Mouse (Mus musculus) layer of hippocampus, postnatal 14 days (tissue): ENCODE measurements around the gene Plekha7. TPM values are rescaled to one million over a fixed set of nuclear protein-coding genes. Genes with fewer than 3 reads are reported as not detected.

Experiments used
- DNase-seq, 2 experiments: peaks; one replicate each; pipeline ENCODE4 v3.0.0; 2021 to 2022; ENCODE audit warnings: low spot score in 2 of 2, mixed read lengths in 1 of 2
- total RNA-seq, 2 experiments: library from RNA; stranded (reverse); gene quantifications; 2 replicates each; pipeline ENCODE4 v1.2.3; 2021

Gene Plekha7
- total RNA-seq, 2 experiments from 2014 or later = 15.3 to 26.0 TPM

- DNase-seq = no peak
These were observed 17.6 kb downstream of the Plekha7 start for GRCm38 (mm10) chr7:116290559-116290958.

GRCm38 (mm10) chr7:116288996-116289395 lies 19.2 kb downstream of the Plekha7 start:
- no peak for DNase-seq

GRCm38 (mm10) chr7:116287959-116288358 lies 20.2 kb downstream of the Plekha7 start:
- DNase-seq = no peak

GRCm38 (mm10) chr7:116286611-116287355 lies 21.4 kb downstream of the Plekha7 start:
- no peak for DNase-seq

- no peak for DNase-seq
These were observed 22.0 kb downstream of the Plekha7 start for GRCm38 (mm10) chr7:116286173-116286572.

- DNase-seq = no peak
These were observed 23.0 kb downstream of the Plekha7 start for GRCm38 (mm10) chr7:116285216-116285615.

GRCm38 (mm10) chr7:116282755-116283154 lies 25.4 kb downstream of the Plekha7 start:
- DNase-seq = peak; percentile 29 to 63

- no peak for DNase-seq
These were observed 28.1 kb downstream of the Plekha7 start for GRCm38 (mm10) chr7:116280126-116280525.

GRCm38 (mm10) chr7:116278280-116278679 lies 29.9 kb downstream of the Plekha7 start:
- no peak for DNase-seq

- DNase-seq = no peak
These were observed 31.9 kb downstream of the Plekha7 start for GRCm38 (mm10) chr7:116276315-116276714.

GRCm38 (mm10) chr7:116273111-116273510 lies 35.1 kb downstream of the Plekha7 start:
- DNase-seq = no peak

- DNase-seq = no peak
These were observed 38.6 kb downstream of the Plekha7 start for GRCm38 (mm10) chr7:116269501-116269995.

- DNase-seq = no peak
These were observed 39.9 kb downstream of the Plekha7 start for GRCm38 (mm10) chr7:116268113-116268926.

- DNase-seq = no peak
These were observed 44.9 kb downstream of the Plekha7 start for GRCm38 (mm10) chr7:116263281-116263680.

- no peak for DNase-seq
These were observed 45.7 kb downstream of the Plekha7 start for GRCm38 (mm10) chr7:116262508-116262907.

- peak in 1 of 2 experiments; percentile 16 for DNase-seq
These were observed 46.1 kb downstream of the Plekha7 start for GRCm38 (mm10) chr7:116262101-116262500.

- DNase-seq = no peak
These were observed 47.2 kb downstream of the Plekha7 start for GRCm38 (mm10) chr7:116260826-116261615.

- DNase-seq = no peak
These were observed 49.6 kb downstream of the Plekha7 start for GRCm38 (mm10) chr7:116258464-116259185.

GRCm38 (mm10) chr7:116257953-116258352 lies 50.2 kb downstream of the Plekha7 start:
- no peak for DNase-seq

- no peak for DNase-seq
These were observed 52.5 kb downstream of the Plekha7 start for GRCm38 (mm10) chr7:116255664-116256063.

GRCm38 (mm10) chr7:116254660-116255059 lies 53.5 kb downstream of the Plekha7 start:
- DNase-seq = no peak
